Mouse (Mus musculus) heart, postnatal 36 days (tissue): ENCODE results near the gene Kcnq1. TPM values are rescaled to one million over a fixed set of nuclear protein-coding genes. Genes with fewer than 3 reads are reported as not detected.

Source experiments
- DNase-seq, 2 experiments: peaks; one replicate each; pipeline ENCODE4 v3.0.0; 2021 to 2022
- intact Hi-C: fragments of 180-260 bp; cut with DNase I; formaldehyde crosslinking; loops from one replicate; pipeline ENCODE4 v1.15.1; 2025
- total RNA-seq, 2 experiments: library from RNA; stranded (reverse); gene quantifications; 2 replicates each; pipeline ENCODE4 v1.2.3; 2021

Kcnq1 gene
- total RNA-seq, 2 experiments from 2014 or later, result 34.3 to 37.1 TPM

DNA sequence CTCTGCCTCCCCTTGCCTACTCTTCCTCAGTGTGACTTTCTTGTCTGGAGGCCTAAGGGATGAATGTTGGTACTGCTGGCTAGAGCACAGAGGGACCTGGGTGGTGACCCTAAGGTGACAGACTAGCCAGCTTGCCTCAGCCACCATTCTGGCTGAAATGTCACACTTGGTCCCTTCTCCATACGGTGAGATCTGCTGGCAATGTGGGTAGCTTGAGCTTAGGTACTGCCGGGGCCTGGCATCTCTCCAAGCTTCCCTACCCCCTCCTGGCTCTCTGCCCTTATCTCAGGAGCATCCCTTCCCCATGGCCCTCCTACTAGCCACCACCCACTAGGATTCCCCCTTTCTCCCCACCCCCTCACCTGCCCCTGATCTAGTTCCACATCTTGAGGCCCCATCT lies 283.7 kb downstream of the Kcnq1 start:
- DNase-seq, result no peak
- intact Hi-C loops, result no loop called here

- no peak for DNase-seq
- intact Hi-C loops, result no loop called here
Observed at GRCm38 (mm10) chr7:143390277-143390948, 284.3 kb downstream of the Kcnq1 start.

DNA sequence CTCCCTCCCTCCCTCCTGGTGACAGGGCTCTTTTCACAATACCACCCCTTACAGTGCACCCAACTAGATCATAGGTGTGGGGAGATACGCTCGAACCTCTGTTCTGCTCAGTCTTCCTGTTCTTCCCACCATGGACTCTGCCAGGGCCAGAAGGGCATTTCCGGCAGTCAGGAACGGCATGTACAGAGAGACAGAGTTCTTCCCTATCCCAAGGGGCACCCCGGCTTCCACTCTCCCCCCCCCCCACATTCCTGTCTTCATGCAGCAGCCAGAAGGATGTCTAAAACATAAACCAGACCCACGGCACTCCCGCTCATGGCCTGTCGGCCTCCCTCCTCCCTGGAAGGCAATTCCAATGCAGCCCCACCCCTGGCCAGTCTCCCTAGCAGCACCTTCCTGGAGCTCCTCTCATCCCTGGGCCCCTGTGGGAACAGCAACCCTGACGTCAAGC lies 289.0 kb downstream of the Kcnq1 start:
- intact Hi-C loops, result no loop called here
- DNase-seq, result peak; percentile 31 to 43

- no peak for DNase-seq
Observed at GRCm38 (mm10) chr7:143399756-143400155, 293.6 kb downstream of the Kcnq1 start.

DNA sequence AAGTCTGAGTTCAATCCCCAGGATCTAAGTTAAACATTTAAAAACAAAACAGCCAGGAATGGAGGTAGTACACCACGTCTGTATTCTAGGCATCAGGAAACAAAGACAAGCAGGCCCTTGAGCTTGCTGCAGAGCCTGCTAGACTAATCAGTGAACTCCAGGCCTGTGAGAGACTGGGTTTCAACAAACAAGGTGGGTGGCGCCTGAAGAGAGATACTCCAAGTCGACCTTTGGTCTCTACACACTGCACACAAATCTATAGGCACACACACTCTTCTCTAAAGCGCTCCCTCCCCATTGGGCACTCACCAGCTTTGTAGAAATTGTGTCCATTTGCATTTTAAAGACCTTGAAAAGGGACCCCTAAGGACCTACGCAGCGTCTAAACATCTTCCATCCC lies 294.4 kb downstream of the Kcnq1 start:
- intact Hi-C loops, result no loop called here

More at GRCm38 (mm10) chr7:143399756-143400155, 293.6 kb downstream of the Kcnq1 start:
- intact Hi-C loops, result no loop called here

DNA sequence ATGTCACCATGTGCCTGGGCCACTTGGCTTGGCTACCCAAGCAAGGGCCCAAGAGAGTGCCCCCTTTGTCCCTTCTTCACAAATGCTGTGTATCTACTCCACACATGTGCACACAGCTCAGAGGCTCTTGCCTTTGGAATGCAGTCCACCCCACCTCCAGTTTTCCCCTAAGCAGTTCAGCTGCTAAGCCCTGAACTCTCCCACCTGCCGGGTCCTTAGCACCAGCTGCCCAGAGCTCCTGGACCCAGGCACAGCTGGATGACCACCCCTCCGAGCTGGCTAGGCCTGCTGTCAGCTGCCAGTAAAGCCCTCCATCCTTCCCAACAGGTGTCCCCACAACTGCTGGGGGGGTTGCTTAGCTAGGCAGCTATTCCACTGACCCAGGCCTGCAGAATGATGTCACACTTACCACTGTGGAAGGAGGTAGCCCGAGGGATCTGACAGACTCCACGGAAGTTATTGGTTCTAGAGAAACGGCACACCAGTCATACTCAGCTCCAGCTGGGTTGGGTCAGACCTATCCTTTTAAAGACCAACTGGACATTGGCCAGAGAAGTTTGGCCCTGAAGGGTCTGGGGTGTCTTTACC lies 295.4 kb downstream of the Kcnq1 start:
- no peak for DNase-seq
- intact Hi-C loops, result no loop called here

More for the DNA sequence above, 294.4 kb downstream of the Kcnq1 start:
- DNase-seq, result no peak

DNA sequence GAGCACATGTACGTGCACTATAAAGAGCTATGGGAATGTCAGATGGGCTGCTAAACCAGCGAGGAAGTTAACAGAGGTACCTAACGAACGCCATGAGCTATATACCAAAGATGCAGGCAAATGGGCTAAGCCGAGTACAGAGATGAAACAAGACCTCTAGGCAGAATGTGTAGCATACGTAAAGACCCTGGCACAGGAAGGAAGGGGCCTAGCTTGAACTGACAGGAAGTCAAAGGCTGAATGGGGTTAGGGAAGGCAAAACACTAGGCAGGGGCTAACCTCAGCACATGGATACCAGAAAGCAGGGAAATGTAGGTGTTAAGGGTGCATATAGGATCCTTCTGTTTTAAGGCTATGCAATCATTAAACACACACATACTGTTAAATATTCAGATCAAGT lies 298.1 kb downstream of the Kcnq1 start:
- no peak for DNase-seq
- intact Hi-C loops, result no loop called here

DNA sequence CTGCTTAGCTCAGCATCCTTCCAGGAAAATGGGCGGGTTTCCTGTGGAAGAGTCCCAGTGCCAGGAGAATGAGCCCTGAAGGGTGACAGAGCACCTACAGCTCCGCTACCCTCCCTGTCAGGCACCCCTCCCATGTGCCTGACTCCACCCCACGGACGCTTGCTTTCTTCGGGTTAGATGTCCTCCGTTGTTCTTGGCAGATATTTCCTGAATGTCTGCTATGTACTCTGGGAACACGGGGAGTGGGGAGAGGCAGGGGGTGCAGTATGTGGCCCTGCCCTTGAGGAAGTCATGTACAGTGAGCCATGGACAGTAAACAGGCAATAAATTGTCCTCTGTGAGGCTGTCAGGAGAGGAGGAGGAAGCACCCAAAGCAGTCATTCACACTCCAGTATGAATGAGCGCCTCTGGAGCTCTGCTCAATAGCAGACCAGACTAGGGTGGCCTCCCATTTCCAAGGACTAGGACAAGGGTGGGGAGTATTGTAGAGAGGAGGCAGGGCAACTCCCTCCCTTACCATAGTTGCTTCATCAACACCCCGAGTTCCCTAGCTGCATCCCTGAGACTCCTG lies 301.9 kb downstream of the Kcnq1 start:
- intact Hi-C loops, result loop anchor here (1.0 kb wide), 1 partner anchor 52 kb away; no protein-coding TSS in a partner anchor
- peak; percentile 41 to 63 for DNase-seq

GRCm38 (mm10) chr7:143408615-143409021 lies 302.5 kb downstream of the Kcnq1 start:
- intact Hi-C loops, result loop anchor here (1.0 kb wide), 1 partner anchor 52 kb away; no protein-coding TSS in a partner anchor

GRCm38 (mm10) chr7:143412606-143413005 lies 306.4 kb downstream of the Kcnq1 start:
- DNase-seq, result peak; percentile 48 to 57
- intact Hi-C loops, result no loop called here

More at GRCm38 (mm10) chr7:143408615-143409021, 302.5 kb downstream of the Kcnq1 start:
- DNase-seq, result peak; percentile 50 to 67

GRCm38 (mm10) chr7:143415070-143415469 lies 308.9 kb downstream of the Kcnq1 start:
- intact Hi-C loops, result no loop called here
- no peak for DNase-seq

GRCm38 (mm10) chr7:143416406-143416805 lies 310.2 kb downstream of the Kcnq1 start:
- DNase-seq, result no peak
- intact Hi-C loops, result no loop called here

GRCm38 (mm10) chr7:143417875-143418274 lies 311.7 kb downstream of the Kcnq1 start:
- DNase-seq, result no peak
- intact Hi-C loops, result no loop called here

- intact Hi-C loops, result no loop called here
Observed at GRCm38 (mm10) chr7:143419585-143420160, 313.5 kb downstream of the Kcnq1 start.

DNA sequence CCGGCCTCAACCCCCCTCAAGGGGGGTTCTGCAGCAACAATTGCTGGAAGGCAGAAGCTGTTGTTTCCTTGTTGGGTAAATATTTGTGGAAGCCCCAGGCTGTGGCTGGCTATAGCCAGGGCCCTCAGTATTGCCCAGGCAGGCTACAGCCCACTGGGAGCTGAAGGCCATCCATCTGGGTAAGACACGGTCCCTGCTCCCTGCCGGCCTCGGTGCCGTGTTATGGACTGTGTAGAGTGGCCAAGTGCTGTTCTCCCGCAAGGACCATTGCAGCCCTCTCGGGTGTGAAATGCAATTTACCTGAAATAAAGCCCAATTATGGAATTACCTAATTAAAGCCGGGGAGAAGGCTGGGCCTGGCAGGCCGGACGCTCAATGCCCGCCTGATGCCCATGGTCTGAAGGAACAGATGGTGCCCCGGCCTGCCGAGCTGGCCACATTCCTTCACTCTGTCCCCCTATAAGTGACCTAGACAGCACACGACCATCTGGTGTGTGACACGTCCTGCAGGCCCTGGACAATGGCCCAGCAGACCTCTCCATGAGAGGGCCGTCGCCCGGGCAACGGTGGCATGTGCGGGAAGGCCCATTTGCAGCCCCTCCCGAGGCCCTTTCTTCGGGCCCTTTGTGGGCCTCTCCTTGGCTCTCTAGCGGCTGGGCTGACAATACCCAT lies 322.1 kb downstream of the Kcnq1 start:
- intact Hi-C loops, result no loop called here
- DNase-seq, result no peak

More at GRCm38 (mm10) chr7:143419585-143420160, 313.5 kb downstream of the Kcnq1 start:
- DNase-seq, result no peak

- intact Hi-C loops, result no loop called here
- no peak for DNase-seq
Observed at GRCm38 (mm10) chr7:143428814-143429499, 322.8 kb downstream of the Kcnq1 start.

DNA sequence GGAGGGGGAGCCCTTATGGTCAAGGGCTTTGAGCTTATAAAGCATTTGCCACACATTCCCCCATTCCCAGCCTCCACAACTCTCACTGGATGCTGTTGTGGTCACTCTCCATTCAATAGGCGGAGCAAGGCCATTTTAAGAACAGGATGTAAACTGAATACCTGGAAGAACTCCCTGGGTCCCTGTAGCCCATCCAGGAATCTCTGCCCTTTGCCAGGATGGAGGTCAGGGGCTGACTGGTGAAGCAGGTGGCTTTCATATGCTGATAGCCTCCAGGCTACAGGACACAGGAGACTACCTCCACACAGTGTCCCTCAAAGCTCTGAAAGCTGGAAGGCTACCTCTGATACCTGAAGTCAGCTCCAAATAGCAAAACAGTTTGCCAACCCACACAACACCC lies 326.5 kb downstream of the Kcnq1 start:
- intact Hi-C loops, result no loop called here
- no peak for DNase-seq

DNA sequence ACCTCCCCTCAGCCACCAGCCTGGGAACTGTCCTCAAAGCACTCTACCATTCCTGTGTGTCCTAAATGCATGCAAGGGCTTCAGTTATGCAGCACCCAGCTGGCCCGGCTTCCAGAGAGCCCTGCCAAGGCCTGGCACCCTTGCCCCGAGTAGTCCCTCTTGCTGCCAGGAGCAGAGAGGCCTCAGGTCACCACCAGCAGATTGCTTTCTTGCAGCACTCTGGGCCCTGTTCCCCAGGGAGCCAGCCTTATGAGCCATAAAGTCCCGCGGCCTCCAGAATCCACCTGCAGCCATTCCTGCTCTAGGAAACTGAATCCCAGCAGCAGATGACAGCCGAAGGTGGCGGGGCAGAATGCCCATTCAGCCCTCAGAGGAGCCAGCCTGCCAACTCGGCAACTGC lies 327.2 kb downstream of the Kcnq1 start:
- peak; percentile 50 to 64 for DNase-seq

GRCm38 (mm10) chr7:143437231-143437893 lies 331.2 kb downstream of the Kcnq1 start:
- intact Hi-C loops, result no loop called here
- DNase-seq, result no peak

More for the DNA sequence above, 327.2 kb downstream of the Kcnq1 start:
- intact Hi-C loops, result no loop called here
